Mouse (Mus musculus): ENCODE data around the gene Rab42. TPM values are rescaled to one million over a fixed set of nuclear protein-coding genes. Genes with fewer than 3 reads are reported as not detected.

Gene Rab42
- total and polyA plus RNA-seq, 2 experiments from 2014 or later, result 0.71 to 2.5 TPM

- ATAC-seq (no peak), DNase-seq (no peak)
- Histone ChIP-seq H3K27ac (ENCODE audit: low read depth, low read length) (no peak overlapping the region), H3K36me3 (ENCODE audit: insufficient read depth) (peaks cover 20% of the 10 kb centered on the region), H3K4me3 (ENCODE audit: low read depth, low read length) (no peak overlapping the region), H3K4me2 (ENCODE audit: low read depth) (no peak overlapping the region), H3K9me3 (ENCODE audit: low read length) (no peaks in the 10 kb centered on the region), H3K27me3 (ENCODE audit: insufficient read depth, low read length) (no peaks in the 10 kb centered on the region), H3K9ac (no peak overlapping the region), H3K4me1 (ENCODE audit: insufficient read depth) (no peaks in the 10 kb centered on the region)
- no peak for TF ChIP-seq CTCF (IDR thresholded peaks at IDR 0.05; ENCODE audit: low read depth)
- WGBS, result 82% methylated on average over 8 of the region's 8 CpGs
Measured at GRCm38 (mm10) chr4:132253128-132253527, 50.1 kb downstream of the Rab42 start.

Other genes with a start within 250 kb of the Rab42 start
- gene Gm10300, start 228.7 kb downstream of the Rab42 start, total RNA-seq (2014; rRNA removed), result 0.14 TPM in 1 of 2 replicates, not detected in the other
- not detected in 2 replicates for gene Gm10300, start 228.7 kb downstream of the Rab42 start, polyA plus RNA-seq (2015; fragmentation: Nextera tagmentation; extraction: Ambion mirVana)
- 65.0 and 68.3 TPM in 2 replicates for gene Epb41, start 228.1 kb downstream of the Rab42 start, total RNA-seq (2014; rRNA removed)
- 32.4 and 36.5 TPM in 2 replicates for gene Epb41, start 228.1 kb downstream of the Rab42 start, polyA plus RNA-seq (2015; fragmentation: Nextera tagmentation; extraction: Ambion mirVana)
- gene Oprd1, start 158.9 kb downstream of the Rab42 start, total RNA-seq (2014; rRNA removed), result 1.5 and 1.6 TPM in 2 replicates
- gene Oprd1, start 158.9 kb downstream of the Rab42 start, polyA plus RNA-seq (2015; fragmentation: Nextera tagmentation; extraction: Ambion mirVana), result 0.23 and 0.53 TPM in 2 replicates
- gene Ythdf2, start 91.1 kb downstream of the Rab42 start, total RNA-seq (2014; rRNA removed), result 77.3 and 83.9 TPM in 2 replicates
- 122 and 126 TPM in 2 replicates for gene Ythdf2, start 91.1 kb downstream of the Rab42 start, polyA plus RNA-seq (2015; fragmentation: Nextera tagmentation; extraction: Ambion mirVana)
- gene Gmeb1, start 41.8 kb downstream of the Rab42 start, total RNA-seq (2014; rRNA removed), result 17.1 and 21.3 TPM in 2 replicates
- 18.0 and 34.0 TPM in 2 replicates for gene Gmeb1, start 41.8 kb downstream of the Rab42 start, polyA plus RNA-seq (2015; fragmentation: Nextera tagmentation; extraction: Ambion mirVana)
- 8.0 and 15.2 TPM in 2 replicates for gene Taf12, start 29.0 kb downstream of the Rab42 start, total RNA-seq (2014; rRNA removed)
- gene Taf12, start 29.0 kb downstream of the Rab42 start, polyA plus RNA-seq (2015; fragmentation: Nextera tagmentation; extraction: Ambion mirVana), result 27.8 and 30.5 TPM in 2 replicates
- gene Trnau1ap, start 26.2 kb upstream of the Rab42 start, total RNA-seq (2014; rRNA removed), result 57.2 and 62.1 TPM in 2 replicates
- 62.1 and 75.6 TPM in 2 replicates for gene Trnau1ap, start 26.2 kb upstream of the Rab42 start, polyA plus RNA-seq (2015; fragmentation: Nextera tagmentation; extraction: Ambion mirVana)
- 19.1 and 22.4 TPM in 2 replicates for gene Rcc1, start 50.2 kb upstream of the Rab42 start, total RNA-seq (2014; rRNA removed)
- gene Rcc1, start 50.2 kb upstream of the Rab42 start, polyA plus RNA-seq (2015; fragmentation: Nextera tagmentation; extraction: Ambion mirVana), result 23.3 and 24.9 TPM in 2 replicates
- gene Phactr4, start 119.1 kb upstream of the Rab42 start, total RNA-seq (2014; rRNA removed), result 3.2 and 3.9 TPM in 2 replicates
- 3.5 and 4.9 TPM in 2 replicates for gene Phactr4, start 119.1 kb upstream of the Rab42 start, polyA plus RNA-seq (2015; fragmentation: Nextera tagmentation; extraction: Ambion mirVana)
- 11.5 and 18.5 TPM in 2 replicates for gene Med18, start 160.5 kb upstream of the Rab42 start, total RNA-seq (2014; rRNA removed)
- 12.0 and 15.4 TPM in 2 replicates for gene Med18, start 160.5 kb upstream of the Rab42 start, polyA plus RNA-seq (2015; fragmentation: Nextera tagmentation; extraction: Ambion mirVana)
- gene Sesn2, start 207.1 kb upstream of the Rab42 start, total RNA-seq (2014; rRNA removed), result 6.3 and 15.1 TPM in 2 replicates
- gene Sesn2, start 207.1 kb upstream of the Rab42 start, polyA plus RNA-seq (2015; fragmentation: Nextera tagmentation; extraction: Ambion mirVana), result 6.9 and 9.0 TPM in 2 replicates
- gene Atpif1, start 230.3 kb upstream of the Rab42 start, total RNA-seq (2014; rRNA removed), result 898 and 1,334 TPM in 2 replicates
- 1,829 and 2,415 TPM in 2 replicates for gene Atpif1, start 230.3 kb upstream of the Rab42 start, polyA plus RNA-seq (2015; fragmentation: Nextera tagmentation; extraction: Ambion mirVana)
- 103 and 111 TPM in 2 replicates for gene Dnajc8, start 232.2 kb upstream of the Rab42 start, total RNA-seq (2014; rRNA removed)
- 151 and 165 TPM in 2 replicates for gene Dnajc8, start 232.2 kb upstream of the Rab42 start, polyA plus RNA-seq (2015; fragmentation: Nextera tagmentation; extraction: Ambion mirVana)